Comparison of ENCODE assay signal across 24 mouse cellular contexts in genomic region chr1:54851610-54852009, GRCm38 (mm10).
DNase-seq lines count a peak whose midpoint lies in the region; ATAC-seq and TF ChIP-seq lines count a peak whose summit lies in the region.
"Had no signal": no experiment of that assay in that cellular context is flagged by ENCODE, and none has a peak within 500 bp of the region (broad histone marks: within the 10 kb centered on the region; RNA-seq: fewer than 3 reads in every experiment).

No protein-coding gene starts in this region.

- peak; percentile 47; the same call in 1 of the 2 replicates for ATAC-seq in kidney, embryonic 16.5 days (ENCODE audit: low FRiP score, low TSS enrichment)
- ATAC-seq in embryonic facial prominence, embryonic 11.5 days (replicated peaks; ENCODE audit: insufficient number of reproducible peaks, low FRiP score, low TSS enrichment, low read depth), result no peak; the same call in 1 of the 2 replicates
- ATAC-seq in limb, embryonic 15.5 days (ENCODE audit: insufficient number of reproducible peaks, low FRiP score, low TSS enrichment, low read depth), result no peak
- ATAC-seq: activated CD4-positive, CD25-positive, alpha-beta regulatory T cell, adult 4 months; forebrain, embryonic 13.5 days; liver, postnatal 0 days; midbrain, embryonic 13.5 days had no signal

- no peaks in the 10 kb centered on the region for H3K27me3 ChIP-seq in kidney, embryonic 16.5 days (ENCODE audit: insufficient read depth, low read length)
- H3K27me3 ChIP-seq in embryonic facial prominence, embryonic 11.5 days (ENCODE audit: control insufficient read depth, insufficient read depth, low read length), result no peaks in the 10 kb centered on the region
- no peaks in the 10 kb centered on the region for H3K27me3 ChIP-seq in limb, embryonic 15.5 days
- H3K27me3 ChIP-seq: forebrain, embryonic 13.5 days; hindbrain, embryonic 13.5 days; megakaryocyte, embryonic 14.5 days; midbrain, embryonic 13.5 days had no signal

- H3K9me3 ChIP-seq in kidney, embryonic 16.5 days (ENCODE audit: low read length), result no peaks in the 10 kb centered on the region
- no peaks in the 10 kb centered on the region for H3K9me3 ChIP-seq in embryonic facial prominence, embryonic 11.5 days (replicated peaks; ENCODE audit: control insufficient read depth, low read length)
- H3K9me3 ChIP-seq in limb, embryonic 15.5 days, result no peaks in the 10 kb centered on the region
- H3K9me3 ChIP-seq: forebrain, embryonic 13.5 days; hindbrain, embryonic 13.5 days; megakaryocyte, embryonic 14.5 days; midbrain, embryonic 13.5 days had no signal

- no peak for TF ChIP-seq POLR2A in brain, embryonic 14.5 days (IDR thresholded peaks at IDR 0.05; ENCODE audit: borderline replicate concordance, extremely low read depth, insufficient read depth, insufficient read length, poor library complexity, severe bottlenecking)

- no peaks in the 10 kb centered on the region for H3K36me3 ChIP-seq in kidney, embryonic 16.5 days (ENCODE audit: insufficient read depth, low read length)
- no peaks in the 10 kb centered on the region for H3K36me3 ChIP-seq in embryonic facial prominence, embryonic 11.5 days (replicated peaks; ENCODE audit: control insufficient read depth, insufficient read depth, low read depth, low read length)
- no peaks in the 10 kb centered on the region for H3K36me3 ChIP-seq in limb, embryonic 15.5 days
- H3K36me3 ChIP-seq: hindbrain, embryonic 13.5 days; midbrain, embryonic 13.5 days had no signal

- TF ChIP-seq CTCF in brain, embryonic 14.5 days (IDR thresholded peaks at IDR 0.05; ENCODE audit: borderline replicate concordance, extremely low read depth, insufficient read depth, insufficient read length), result no peak

- 27% methylated on average over 9 of the region's 9 CpGs for WGBS in kidney, embryonic 16.5 days
- WGBS in embryonic facial prominence, embryonic 11.5 days, result 36% methylated on average over 9 of the region's 9 CpGs
- WGBS in limb, embryonic 15.5 days, result 26% methylated on average over 9 of the region's 9 CpGs

- no peak overlapping the region for H3K4me2 ChIP-seq in kidney, embryonic 16.5 days (replicated peaks; ENCODE audit: low read depth, low read length)
- H3K4me2 ChIP-seq in embryonic facial prominence, embryonic 11.5 days (ENCODE audit: low read depth, low read length), result no peak overlapping the region
- H3K4me2 ChIP-seq in limb, embryonic 15.5 days, result 0 out of 2 replicates have a peak overlapping the region, but pooled peaks have one; percentile 7
- H3K4me2 ChIP-seq: forebrain, embryonic 13.5 days; hindbrain, embryonic 13.5 days; liver, embryonic 11.5 days; midbrain, embryonic 13.5 days had no signal

- no peak for DNase-seq in kidney, postnatal 10 days
- DNase-seq in brain, embryonic 14.5 days (ENCODE audit: low read depth), result peak; percentile 37
- peak; percentile 38 for DNase-seq in embryonic facial prominence, embryonic 11.5 days (ENCODE audit: low spot score)
- DNase-seq in layer of hippocampus, postnatal 36 days, result no peak
- DNase-seq in urinary bladder, adult 18-20 months (ENCODE audit: low spot score in 2 of 2), result no peak
- DNase-seq: adrenal gland, adult 8-10 months; cerebellum, adult 18-20 months; cerebellum, postnatal 14 days; gastrocnemius, postnatal 25 days; kidney, adult 11 months; kidney, postnatal 25 days; liver, postnatal 0 days; lung, postnatal 36 days; right cerebral cortex, postnatal 25 days; thymus, postnatal 14 days had no signal

- no peak overlapping the region for H3K9ac ChIP-seq in kidney, embryonic 16.5 days (replicated peaks; ENCODE audit: low read length)
- H3K9ac ChIP-seq in embryonic facial prominence, embryonic 11.5 days (replicated peaks; ENCODE audit: low read length), result no peak overlapping the region
- H3K9ac ChIP-seq in limb, embryonic 15.5 days, result no peak overlapping the region
- H3K9ac ChIP-seq: forebrain, embryonic 13.5 days; hindbrain, embryonic 13.5 days; liver, postnatal 0 days; midbrain, embryonic 13.5 days had no signal

- H3K27ac ChIP-seq in kidney, embryonic 16.5 days (ENCODE audit: low read length), result no peak overlapping the region
- no peak overlapping the region for H3K27ac ChIP-seq in embryonic facial prominence, embryonic 11.5 days (replicated peaks; ENCODE audit: low read depth, low read length)
- H3K27ac ChIP-seq in limb, embryonic 15.5 days, result no peak overlapping the region
- H3K27ac ChIP-seq: forebrain, embryonic 13.5 days; hindbrain, embryonic 13.5 days; midbrain, embryonic 13.5 days had no signal

- peaks cover 18% of the 10 kb centered on the region for H3K4me1 ChIP-seq in kidney, embryonic 16.5 days (ENCODE audit: insufficient read depth, low read length)
- H3K4me1 ChIP-seq in embryonic facial prominence, embryonic 11.5 days (ENCODE audit: control insufficient read depth, insufficient read depth, low read length), result peaks cover 2% of the 10 kb centered on the region; the same call in 1 of the 2 replicates
- H3K4me1 ChIP-seq in limb, embryonic 15.5 days, result peaks cover 35% of the 10 kb centered on the region

- H3K4me3 ChIP-seq in kidney, embryonic 16.5 days (ENCODE audit: low read length), result no peak overlapping the region
- H3K4me3 ChIP-seq in embryonic facial prominence, embryonic 11.5 days (ENCODE audit: low read depth, low read length), result no peak overlapping the region
- H3K4me3 ChIP-seq in limb, embryonic 15.5 days, result no peak overlapping the region
- H3K4me3 ChIP-seq: erythroblast, embryonic 14.5 days; forebrain, embryonic 13.5 days; hindbrain, embryonic 13.5 days; megakaryocyte, embryonic 14.5 days; midbrain, embryonic 13.5 days had no signal

Comparison
In these comparisons a context has a peak if more than half of its experiments do, and no peak if none do; other contexts are left out.
1. DNase-seq: peak in brain, embryonic 14.5 days (single experiment) and embryonic facial prominence, embryonic 11.5 days (single experiment); none in kidney, postnatal 10 days (single experiment), layer of hippocampus, postnatal 36 days (0 of 2) and urinary bladder, adult 18-20 months (0 of 2).